In genomic region chr8:105861951-105862350, GRCm38 (mm10) we compare ENCODE assay signal across 8 mouse cellular contexts. TPM values are rescaled to one million over a fixed set of nuclear protein-coding genes. Genes with fewer than 3 reads are reported as not detected.
A peak's percentile ranks its signal among the peaks of the same experiment; 100 is the strongest.
DNase-seq lines count a peak whose midpoint lies in the region; ATAC-seq and TF ChIP-seq lines count a peak whose summit lies in the region.

No protein-coding gene starts in this region.

- H3K9ac ChIP-seq in embryonic facial prominence, embryonic 12.5 days = peak overlapping the region; percentile 95
- H3K9ac ChIP-seq in intestine, embryonic 15.5 days = peak overlapping the region; percentile 91
- peak overlapping the region; percentile 98 for H3K9ac ChIP-seq in midbrain, embryonic 13.5 days (replicated peaks)

- TF ChIP-seq POLR2A in cerebellum, adult 2 months (IDR thresholded peaks at IDR 0.05; ENCODE audit: borderline replicate concordance, insufficient read depth, low read length) = no peak

- DNase-seq in cerebellum, adult 2 months = no peak
- no peak for DNase-seq in cerebellum, adult 8-10 months
- DNase-seq in 3T3-L1 (ENCODE audit: low read depth, low spot score) = peak; percentile 90
- no peak for DNase-seq in left cerebral cortex, postnatal 4 days
- no peak for DNase-seq in ovary, postnatal 14 days (ENCODE audit: low spot score)

- no peaks in the 10 kb centered on the region for H3K27me3 ChIP-seq in cerebellum, adult 2 months (ENCODE audit: control insufficient read depth, insufficient read depth, low read length)
- no peaks in the 10 kb centered on the region for H3K27me3 ChIP-seq in embryonic facial prominence, embryonic 12.5 days
- no peaks in the 10 kb centered on the region for H3K27me3 ChIP-seq in intestine, embryonic 15.5 days (replicated peaks)
- H3K27me3 ChIP-seq in midbrain, embryonic 13.5 days = no peaks in the 10 kb centered on the region

- H3K36me3 ChIP-seq in embryonic facial prominence, embryonic 12.5 days = peaks cover 30% of the 10 kb centered on the region
- peaks cover 13% of the 10 kb centered on the region for H3K36me3 ChIP-seq in intestine, embryonic 15.5 days
- peaks cover 22% of the 10 kb centered on the region for H3K36me3 ChIP-seq in midbrain, embryonic 13.5 days

- no peak for TF ChIP-seq CTCF in cerebellum, adult 2 months (IDR thresholded peaks at IDR 0.05; ENCODE audit: borderline replicate concordance, insufficient read depth, low read depth, low read length)

- peaks cover 9% of the 10 kb centered on the region for H3K4me1 ChIP-seq in cerebellum, adult 2 months (ENCODE audit: control insufficient read depth, insufficient read depth, low read length)
- peaks cover 40% of the 10 kb centered on the region for H3K4me1 ChIP-seq in embryonic facial prominence, embryonic 12.5 days
- peaks cover 30% of the 10 kb centered on the region for H3K4me1 ChIP-seq in intestine, embryonic 15.5 days (replicated peaks)
- H3K4me1 ChIP-seq in midbrain, embryonic 13.5 days (replicated peaks) = peaks cover 67% of the 10 kb centered on the region

- intact Hi-C loops in left cerebral cortex, postnatal 4 days (cut with DNase I) = no loop called here

- no peak for ATAC-seq in embryonic facial prominence, embryonic 12.5 days (ENCODE audit: insufficient number of reproducible peaks, insufficient read depth, low FRiP score, low TSS enrichment)
- no peak for ATAC-seq in intestine, embryonic 15.5 days
- ATAC-seq in midbrain, embryonic 13.5 days = no peak

- peak overlapping the region; percentile 72 for H3K4me3 ChIP-seq in cerebellum, adult 2 months (replicated peaks; ENCODE audit: insufficient read depth, low read depth, low read length)
- H3K4me3 ChIP-seq in embryonic facial prominence, embryonic 12.5 days = peak overlapping the region; percentile 100
- H3K4me3 ChIP-seq in intestine, embryonic 15.5 days (replicated peaks) = peak overlapping the region; percentile 94
- peak overlapping the region; percentile 99 for H3K4me3 ChIP-seq in midbrain, embryonic 13.5 days (replicated peaks)

- H3K4me2 ChIP-seq in embryonic facial prominence, embryonic 12.5 days (replicated peaks) = peak overlapping the region; percentile 89
- peak overlapping the region; percentile 68 for H3K4me2 ChIP-seq in intestine, embryonic 15.5 days (replicated peaks)
- peak overlapping the region; percentile 95 for H3K4me2 ChIP-seq in midbrain, embryonic 13.5 days (replicated peaks)

- no peak overlapping the region for H3K27ac ChIP-seq in cerebellum, adult 2 months (ENCODE audit: insufficient read depth, low read length)
- no peak overlapping the region for H3K27ac ChIP-seq in embryonic facial prominence, embryonic 12.5 days
- H3K27ac ChIP-seq in intestine, embryonic 15.5 days = 0 out of 2 replicates have a peak overlapping the region, but pooled peaks have one; percentile 3
- H3K27ac ChIP-seq in midbrain, embryonic 13.5 days = no peak overlapping the region

- H3K9me3 ChIP-seq in embryonic facial prominence, embryonic 12.5 days = no peaks in the 10 kb centered on the region
- no peaks in the 10 kb centered on the region for H3K9me3 ChIP-seq in intestine, embryonic 15.5 days
- H3K9me3 ChIP-seq in midbrain, embryonic 13.5 days = no peaks in the 10 kb centered on the region

- WGBS in cerebellum, adult 2 months = 0% methylated on average over 1 of the region's 1 CpGs
- WGBS in embryonic facial prominence, embryonic 12.5 days = 0% methylated on average over 1 of the region's 1 CpGs
- WGBS in intestine, embryonic 15.5 days = 5% methylated on average over 1 of the region's 1 CpGs
- WGBS in midbrain, embryonic 13.5 days = 4% methylated on average over 1 of the region's 1 CpGs

RNA-seq across cellular contexts. Expression of gene Nutf2, which starts 1.6 kb away (rescaled TPM):
- polyA plus RNA-seq in cerebellum, adult 2 months (2012; rRNA removed) = 104 and 111 TPM in 2 replicates
- polyA plus RNA-seq in embryonic facial prominence, embryonic 12.5 days (2016; fragmentation: Nextera tagmentation; extraction: Ambion mirVana) = 228 and 268 TPM in 2 replicates
- 192 and 253 TPM in 2 replicates for polyA plus RNA-seq in intestine, embryonic 15.5 days (2015; fragmentation: Nextera tagmentation; extraction: Ambion mirVana)
- polyA plus RNA-seq in midbrain, embryonic 13.5 days (2015; fragmentation: Nextera tagmentation; extraction: Ambion mirVana) = 253 and 263 TPM in 2 replicates
- total RNA-seq in left cerebral cortex, postnatal 4 days (2021) = 10 to 100 TPM; 35.2 to 48.7 TPM

RNA-seq across cellular contexts. Expression of gene Thap11, which starts 7.0 kb away (rescaled TPM):
- 52.0 and 53.5 TPM in 2 replicates for polyA plus RNA-seq in cerebellum, adult 2 months (2012; rRNA removed)
- polyA plus RNA-seq in embryonic facial prominence, embryonic 12.5 days (2016; fragmentation: Nextera tagmentation; extraction: Ambion mirVana) = 84.6 and 86.8 TPM in 2 replicates
- 54.9 and 60.0 TPM in 2 replicates for polyA plus RNA-seq in intestine, embryonic 15.5 days (2015; fragmentation: Nextera tagmentation; extraction: Ambion mirVana)
- polyA plus RNA-seq in midbrain, embryonic 13.5 days (2015; fragmentation: Nextera tagmentation; extraction: Ambion mirVana) = 58.9 and 62.2 TPM in 2 replicates
- 10 to 100 TPM; 32.7 to 35.3 TPM for total RNA-seq in left cerebral cortex, postnatal 4 days (2021)

RNA-seq across cellular contexts. Expression of gene Cenpt, which starts 8.9 kb away (rescaled TPM):
- 27.8 and 30.8 TPM in 2 replicates for polyA plus RNA-seq in cerebellum, adult 2 months (2012; rRNA removed)
- polyA plus RNA-seq in embryonic facial prominence, embryonic 12.5 days (2016; fragmentation: Nextera tagmentation; extraction: Ambion mirVana) = 59.8 and 60.6 TPM in 2 replicates
- polyA plus RNA-seq in intestine, embryonic 15.5 days (2015; fragmentation: Nextera tagmentation; extraction: Ambion mirVana) = 33.6 and 34.9 TPM in 2 replicates
- 60.9 and 64.9 TPM in 2 replicates for polyA plus RNA-seq in midbrain, embryonic 13.5 days (2015; fragmentation: Nextera tagmentation; extraction: Ambion mirVana)
- total RNA-seq in left cerebral cortex, postnatal 4 days (2021) = 10 to 100 TPM; 37.9 to 39.7 TPM

RNA-seq across cellular contexts. Expression of gene Edc4, which starts 18.7 kb away (rescaled TPM):
- polyA plus RNA-seq in cerebellum, adult 2 months (2012; rRNA removed) = 75.5 and 81.8 TPM in 2 replicates
- polyA plus RNA-seq in embryonic facial prominence, embryonic 12.5 days (2016; fragmentation: Nextera tagmentation; extraction: Ambion mirVana) = 70.5 and 72.6 TPM in 2 replicates
- polyA plus RNA-seq in intestine, embryonic 15.5 days (2015; fragmentation: Nextera tagmentation; extraction: Ambion mirVana) = 35.9 and 38.4 TPM in 2 replicates
- polyA plus RNA-seq in midbrain, embryonic 13.5 days (2015; fragmentation: Nextera tagmentation; extraction: Ambion mirVana) = 54.6 and 56.6 TPM in 2 replicates
- 10 to 100 TPM; 64.5 to 74.1 TPM for total RNA-seq in left cerebral cortex, postnatal 4 days (2021)

RNA-seq across cellular contexts. Expression of gene Nrn1l, which starts 31.4 kb away (rescaled TPM):
- polyA plus RNA-seq in cerebellum, adult 2 months (2012; rRNA removed) = 4.7 and 5.3 TPM in 2 replicates
- 0.65 and 1.1 TPM in 2 replicates for polyA plus RNA-seq in embryonic facial prominence, embryonic 12.5 days (2016; fragmentation: Nextera tagmentation; extraction: Ambion mirVana)
- polyA plus RNA-seq in intestine, embryonic 15.5 days (2015; fragmentation: Nextera tagmentation; extraction: Ambion mirVana) = 0.34 and 0.96 TPM in 2 replicates
- 0.49 and 0.75 TPM in 2 replicates for polyA plus RNA-seq in midbrain, embryonic 13.5 days (2015; fragmentation: Nextera tagmentation; extraction: Ambion mirVana)
- not detected for total RNA-seq in left cerebral cortex, postnatal 4 days (2021)
